Mouse (Mus musculus): Measurements from ENCODE around the gene Ifitm5. TPM values are rescaled to one million over a fixed set of nuclear protein-coding genes. Genes with fewer than 3 reads are reported as not detected.

Ifitm5 gene
- polyA plus RNA-seq, 1 experiment from 2014 or later, result not detected

GRCm38 (mm10) chr7:140921225-140921975, 28.7 kb downstream of the Ifitm5 start:
- peaks cover 52% of the 10 kb centered on the region for H3K27me3 ChIP-seq (ENCODE audit: control insufficient read depth, insufficient read depth, low read length)
- WGBS, result 29% methylated on average over 22 of the region's 22 CpGs
- H3K36me3 ChIP-seq (ENCODE audit: control insufficient read depth, insufficient read depth, low read length), result no peaks in the 10 kb centered on the region
- H3K4me3 ChIP-seq (ENCODE audit: low read depth, low read length), result no peak overlapping the region
- ATAC-seq (replicated peaks; ENCODE audit: low FRiP score) (no peak), DNase-seq (ENCODE audit: low spot score) (no peak)
- no peaks in the 10 kb centered on the region for H3K9me3 ChIP-seq (ENCODE audit: control insufficient read depth, low read length)
- H3K4me1 ChIP-seq (replicated peaks; ENCODE audit: control insufficient read depth, insufficient read depth, low read length), result peaks cover 6% of the 10 kb centered on the region; the same call in 1 of the 2 replicates
- no peak overlapping the region for H3K27ac ChIP-seq (ENCODE audit: low read depth, low read length)
- H3K9ac ChIP-seq (ENCODE audit: low read length), result no peak overlapping the region
- H3K4me2 ChIP-seq (ENCODE audit: low read depth, low read length, severe bottlenecking), result no peak overlapping the region

DNA sequence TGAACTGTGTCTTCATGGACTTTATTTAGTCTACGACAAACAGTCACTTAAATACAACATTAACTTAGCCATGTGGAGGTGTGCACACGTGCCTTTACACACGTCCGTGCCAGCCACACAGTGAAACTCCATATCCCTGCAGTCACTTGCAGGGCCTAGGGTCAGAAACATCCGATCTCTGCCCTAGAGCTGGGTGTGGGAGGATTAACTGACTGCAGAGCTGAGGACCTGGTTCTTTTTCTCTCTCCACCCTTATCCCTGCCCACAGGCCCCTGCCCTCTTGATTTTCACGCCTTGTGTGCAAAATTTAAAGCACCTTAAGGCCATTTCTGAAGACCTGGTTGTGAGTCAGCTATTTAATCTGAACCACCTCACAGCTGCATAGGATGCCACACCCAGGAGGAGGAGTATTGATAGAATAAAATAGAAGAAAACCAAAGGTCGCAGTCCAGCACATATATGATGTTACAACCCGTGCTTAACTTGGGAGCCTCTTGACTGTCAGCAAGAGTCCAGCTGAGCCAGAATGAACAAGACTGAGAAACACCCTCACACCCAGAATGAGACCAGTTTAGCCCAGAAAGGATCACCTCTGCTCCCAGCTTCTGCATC, 29.6 kb downstream of the Ifitm5 start, which contains the start of gene Nlrp6:
TSS of gene Nlrp6 (plus strand) at position 485 of the 612 bp plus-strand sequence.
- Histone ChIP-seq H3K27me3 (ENCODE audit: control insufficient read depth, insufficient read depth, low read length) (peaks cover 52% of the 10 kb centered on the region), H3K4me3 (ENCODE audit: low read depth, low read length) (no peak within 1 kb of the TSS), H3K27ac (ENCODE audit: low read depth, low read length) (no peak within 1 kb of the TSS), H3K36me3 (ENCODE audit: control insufficient read depth, insufficient read depth, low read length) (no peaks in the 10 kb centered on the region), H3K4me1 (replicated peaks; ENCODE audit: control insufficient read depth, insufficient read depth, low read length) (peaks cover 6% of the 10 kb centered on the region; the same call in 1 of the 2 replicates), H3K4me2 (ENCODE audit: low read depth, low read length, severe bottlenecking) (no peak within 1 kb of the TSS), H3K9me3 (ENCODE audit: control insufficient read depth, low read length) (no peaks in the 10 kb centered on the region), H3K9ac (ENCODE audit: low read length) (no peak within 1 kb of the TSS)
- WGBS, result 75% methylated on average over 8 of the region's 8 CpGs
- no peak for DNase-seq (ENCODE audit: low spot score)
- ATAC-seq (replicated peaks; ENCODE audit: low FRiP score), result no peak

DNA sequence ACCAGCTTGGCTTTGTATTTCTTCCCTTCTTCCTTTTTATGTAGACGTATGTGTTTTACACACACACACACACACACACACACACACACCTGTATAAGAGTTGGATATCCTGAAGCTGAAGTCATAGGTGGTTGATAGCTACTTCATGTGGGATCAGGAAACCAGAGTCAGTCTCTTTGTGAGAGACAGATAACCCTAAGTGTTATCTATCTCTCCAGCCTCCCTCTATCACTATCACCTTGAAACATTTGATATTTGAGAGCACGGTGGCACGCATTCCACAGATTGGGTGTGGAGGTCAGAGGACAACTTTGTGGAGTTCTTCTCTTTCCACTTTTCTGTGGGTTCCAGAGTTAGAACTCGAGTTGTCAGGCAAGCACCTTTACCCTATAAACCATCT, 30.2 kb downstream of the Ifitm5 start:
- no peak overlapping the region for H3K4me2 ChIP-seq (ENCODE audit: low read depth, low read length, severe bottlenecking)
- no peak overlapping the region for H3K4me3 ChIP-seq (ENCODE audit: low read depth, low read length)
- H3K27ac ChIP-seq (ENCODE audit: low read depth, low read length), result no peak overlapping the region
- peaks cover 49% of the 10 kb centered on the region for H3K27me3 ChIP-seq (ENCODE audit: control insufficient read depth, insufficient read depth, low read length)
- no peaks in the 10 kb centered on the region for H3K36me3 ChIP-seq (ENCODE audit: control insufficient read depth, insufficient read depth, low read length)
- no peak overlapping the region for H3K9ac ChIP-seq (ENCODE audit: low read length)
- 80% methylated on average over 4 of the region's 4 CpGs for WGBS
- peaks cover 6% of the 10 kb centered on the region; the same call in 1 of the 2 replicates for H3K4me1 ChIP-seq (replicated peaks; ENCODE audit: control insufficient read depth, insufficient read depth, low read length)
- ATAC-seq (replicated peaks; ENCODE audit: low FRiP score) (no peak), DNase-seq (ENCODE audit: low spot score) (no peak)
- no peaks in the 10 kb centered on the region for H3K9me3 ChIP-seq (ENCODE audit: control insufficient read depth, low read length)

- 84% methylated on average over 8 of the region's 8 CpGs for WGBS
- H3K27me3 ChIP-seq (ENCODE audit: control insufficient read depth, insufficient read depth, low read length), result peaks cover 2% of the 10 kb centered on the region; the same call in 1 of the 2 replicates
- H3K4me3 ChIP-seq (ENCODE audit: low read depth, low read length), result no peak overlapping the region
- no peak overlapping the region for H3K4me2 ChIP-seq (ENCODE audit: low read depth, low read length, severe bottlenecking)
- DNase-seq (ENCODE audit: low spot score), result no peak
- ATAC-seq (replicated peaks; ENCODE audit: low FRiP score), result no peak
- no peak overlapping the region for H3K9ac ChIP-seq (ENCODE audit: low read length)
- no peaks in the 10 kb centered on the region for H3K36me3 ChIP-seq (ENCODE audit: control insufficient read depth, insufficient read depth, low read length)
- H3K27ac ChIP-seq (ENCODE audit: low read depth, low read length), result no peak overlapping the region
- H3K9me3 ChIP-seq (ENCODE audit: control insufficient read depth, low read length), result no peaks in the 10 kb centered on the region
- H3K4me1 ChIP-seq (replicated peaks; ENCODE audit: control insufficient read depth, insufficient read depth, low read length), result no peaks in the 10 kb centered on the region
These were observed 35.9 kb downstream of the Ifitm5 start for GRCm38 (mm10) chr7:140914031-140914690.

DNA sequence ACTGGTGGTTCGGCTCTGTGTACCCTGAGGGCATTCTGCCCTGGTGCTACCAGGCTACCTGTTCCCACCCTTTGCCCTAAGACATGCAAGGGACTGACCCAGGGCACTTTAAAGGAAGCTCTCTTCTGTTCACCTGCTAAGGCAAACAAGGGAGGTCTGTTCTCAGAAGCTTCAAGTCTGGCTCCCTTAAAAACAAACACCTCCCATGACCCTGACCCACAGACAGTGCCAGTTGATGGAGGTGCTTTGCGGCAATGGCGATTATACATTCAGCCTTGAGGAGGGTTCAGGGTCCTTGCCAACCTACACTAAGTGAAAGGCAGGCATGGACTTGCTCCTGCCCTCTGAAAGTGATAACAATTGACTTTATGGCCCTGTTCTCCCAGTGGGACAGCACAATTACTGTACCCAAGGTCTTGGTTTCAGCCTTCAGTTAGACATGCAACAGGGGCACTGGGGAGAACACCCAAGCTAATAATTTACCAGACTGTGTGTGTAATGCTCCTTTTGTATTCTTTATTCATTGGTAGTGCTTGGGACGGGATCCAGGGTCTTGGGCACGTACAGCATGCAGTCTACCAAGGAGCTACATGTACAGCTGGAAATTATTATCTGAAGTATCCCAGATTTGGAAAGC, 37.1 kb downstream of the Ifitm5 start:
- no peak for ATAC-seq (replicated peaks; ENCODE audit: low FRiP score)
- Histone ChIP-seq H3K27ac (ENCODE audit: low read depth, low read length) (no peak overlapping the region), H3K4me1 (replicated peaks; ENCODE audit: control insufficient read depth, insufficient read depth, low read length) (peaks cover 3% of the 10 kb centered on the region; the same call in 1 of the 2 replicates), H3K4me3 (ENCODE audit: low read depth, low read length) (no peak overlapping the region), H3K9me3 (ENCODE audit: control insufficient read depth, low read length) (no peaks in the 10 kb centered on the region), H3K4me2 (ENCODE audit: low read depth, low read length, severe bottlenecking) (no peak overlapping the region), H3K27me3 (ENCODE audit: control insufficient read depth, insufficient read depth, low read length) (no peaks in the 10 kb centered on the region), H3K9ac (ENCODE audit: low read length) (no peak overlapping the region), H3K36me3 (ENCODE audit: control insufficient read depth, insufficient read depth, low read length) (no peaks in the 10 kb centered on the region)
- DNase-seq (ENCODE audit: low spot score), result no peak
- WGBS, result 84% methylated on average over 5 of the region's 5 CpGs

GRCm38 (mm10) chr7:140912293-140912692, 37.8 kb downstream of the Ifitm5 start:
- Histone ChIP-seq H3K4me1 (replicated peaks; ENCODE audit: control insufficient read depth, insufficient read depth, low read length) (peaks cover 3% of the 10 kb centered on the region; the same call in 1 of the 2 replicates), H3K4me3 (ENCODE audit: low read depth, low read length) (no peak overlapping the region), H3K27ac (ENCODE audit: low read depth, low read length) (no peak overlapping the region), H3K27me3 (ENCODE audit: control insufficient read depth, insufficient read depth, low read length) (no peaks in the 10 kb centered on the region), H3K4me2 (ENCODE audit: low read depth, low read length, severe bottlenecking) (no peak overlapping the region), H3K9ac (ENCODE audit: low read length) (no peak overlapping the region), H3K36me3 (ENCODE audit: control insufficient read depth, insufficient read depth, low read length) (no peaks in the 10 kb centered on the region), H3K9me3 (ENCODE audit: control insufficient read depth, low read length) (no peaks in the 10 kb centered on the region)
- DNase-seq (ENCODE audit: low spot score) (no peak), ATAC-seq (replicated peaks; ENCODE audit: low FRiP score) (no peak)
- WGBS, result 64% methylated on average over 3 of the region's 3 CpGs

DNA sequence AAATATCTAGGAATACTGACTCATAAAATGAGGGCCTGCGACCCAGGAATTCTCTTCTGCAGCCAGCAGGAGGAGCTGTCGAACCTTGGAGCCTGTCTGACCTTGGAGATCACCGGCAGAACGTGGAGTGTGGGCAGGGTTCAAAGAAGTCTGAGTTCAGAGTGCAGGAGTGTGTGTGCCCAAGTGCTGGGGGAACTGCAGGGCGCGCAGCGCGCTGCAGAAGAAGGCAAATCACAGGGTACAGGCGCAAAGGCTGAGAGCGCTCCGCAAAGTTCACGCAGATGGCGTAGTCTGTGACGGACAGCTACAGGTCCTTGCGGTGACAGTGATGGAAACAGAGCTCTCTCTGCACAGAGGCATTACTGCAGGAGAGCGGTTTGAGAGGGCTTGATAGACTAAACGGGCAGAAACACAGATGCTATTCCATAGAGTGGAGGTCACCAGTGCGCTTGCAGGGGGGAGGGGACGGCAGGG, 41.4 kb downstream of the Ifitm5 start:
- peak overlapping the region; percentile 81 for H3K4me2 ChIP-seq (ENCODE audit: low read depth, low read length, severe bottlenecking)

GRCm38 (mm10) chr7:140908181-140908580, 41.9 kb downstream of the Ifitm5 start:
- H3K9me3 ChIP-seq (ENCODE audit: control insufficient read depth, low read length), result no peaks in the 10 kb centered on the region
- DNase-seq (ENCODE audit: low spot score) (no peak), ATAC-seq (replicated peaks; ENCODE audit: low FRiP score) (no peak)
- no peak overlapping the region for H3K9ac ChIP-seq (ENCODE audit: low read length)
- no peaks in the 10 kb centered on the region for H3K36me3 ChIP-seq (ENCODE audit: control insufficient read depth, insufficient read depth, low read length)
- no peak overlapping the region for H3K27ac ChIP-seq (ENCODE audit: low read depth, low read length)
- H3K27me3 ChIP-seq (ENCODE audit: control insufficient read depth, insufficient read depth, low read length), result no peaks in the 10 kb centered on the region
- peaks cover 3% of the 10 kb centered on the region; the same call in 1 of the 2 replicates for H3K4me1 ChIP-seq (replicated peaks; ENCODE audit: control insufficient read depth, insufficient read depth, low read length)
- no peak overlapping the region for H3K4me2 ChIP-seq (ENCODE audit: low read depth, low read length, severe bottlenecking)
- 52% methylated on average over 7 of the region's 7 CpGs for WGBS
- H3K4me3 ChIP-seq (ENCODE audit: low read depth, low read length), result no peak overlapping the region

More for the DNA sequence above, 41.4 kb downstream of the Ifitm5 start:
- Histone ChIP-seq H3K9me3 (ENCODE audit: control insufficient read depth, low read length) (no peaks in the 10 kb centered on the region), H3K27me3 (ENCODE audit: control insufficient read depth, insufficient read depth, low read length) (no peaks in the 10 kb centered on the region), H3K4me3 (ENCODE audit: low read depth, low read length) (peak overlapping the region; percentile 29), H3K9ac (ENCODE audit: low read length) (peak overlapping the region; percentile 39; the same call in 1 of the 2 replicates), H3K27ac (ENCODE audit: low read depth, low read length) (no peak overlapping the region), H3K4me1 (replicated peaks; ENCODE audit: control insufficient read depth, insufficient read depth, low read length) (peaks cover 3% of the 10 kb centered on the region; the same call in 1 of the 2 replicates), H3K36me3 (ENCODE audit: control insufficient read depth, insufficient read depth, low read length) (no peaks in the 10 kb centered on the region)
- DNase-seq (ENCODE audit: low spot score) (peak; percentile 88), ATAC-seq (replicated peaks; ENCODE audit: low FRiP score) (peak; percentile 86)
- under 1% methylated on average over 19 of the region's 19 CpGs for WGBS
